Mouse (Mus musculus) lung, postnatal 10 days (tissue): ENCODE results near the gene Mustn1.

Experiments used
- DNase-seq: peaks from one replicate; pipeline ENCODE4 v3.0.0; 2021

Mustn1 gene

GRCm38 (mm10) chr14:30880251-30880650, 1.3 kb downstream of the Mustn1 start:
- DNase-seq, result no peak

DNA sequence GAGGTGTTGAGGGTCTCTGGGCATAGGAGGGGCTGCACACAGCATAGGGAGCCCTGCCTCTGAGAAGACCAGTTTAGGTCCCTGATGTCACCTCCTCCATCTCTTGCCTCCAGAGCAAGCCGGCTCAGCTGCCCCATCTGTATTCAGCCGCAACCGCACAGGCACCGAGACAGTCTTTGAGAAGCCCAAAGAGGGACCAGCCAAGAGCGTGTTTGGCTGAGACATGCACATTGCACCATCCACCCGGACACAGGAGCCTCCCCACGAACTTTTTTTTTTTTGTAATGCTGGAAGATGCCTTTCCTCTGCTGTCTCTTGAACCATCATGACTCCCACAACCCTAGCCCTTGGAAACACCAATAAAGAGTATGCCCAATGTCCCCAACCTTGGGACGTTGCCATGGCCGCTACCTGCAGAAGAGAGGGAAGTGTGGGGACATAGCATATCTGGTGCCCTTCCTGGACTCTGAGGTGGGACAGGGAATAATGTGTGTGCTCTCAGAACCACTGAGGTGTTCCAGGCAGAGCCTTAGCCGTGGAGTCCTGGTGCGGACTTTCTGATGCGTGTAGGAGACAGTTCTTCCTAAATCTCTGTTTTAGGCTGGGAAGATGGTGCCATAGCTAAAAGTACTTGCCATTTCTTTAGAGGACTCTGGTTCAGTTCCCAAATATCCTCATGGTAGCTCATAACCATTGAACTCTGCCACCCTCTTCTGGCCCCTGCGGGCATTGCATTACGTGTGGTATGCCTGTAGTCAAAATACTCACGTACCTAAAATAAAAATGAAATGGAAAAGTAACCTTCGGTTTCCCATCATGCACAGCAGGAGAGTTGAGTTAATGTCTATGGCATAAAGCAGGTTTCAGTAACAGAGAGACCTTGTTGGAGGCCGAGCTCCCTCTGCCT, 2.1 kb downstream of the Mustn1 start:
- DNase-seq, result peak; percentile 88

- DNase-seq, result no peak
Measured at GRCm38 (mm10) chr14:30881718-30882108, 2.7 kb downstream of the Mustn1 start.

- no peak for DNase-seq
Measured at GRCm38 (mm10) chr14:30885298-30885697, 6.3 kb downstream of the Mustn1 start.

DNA sequence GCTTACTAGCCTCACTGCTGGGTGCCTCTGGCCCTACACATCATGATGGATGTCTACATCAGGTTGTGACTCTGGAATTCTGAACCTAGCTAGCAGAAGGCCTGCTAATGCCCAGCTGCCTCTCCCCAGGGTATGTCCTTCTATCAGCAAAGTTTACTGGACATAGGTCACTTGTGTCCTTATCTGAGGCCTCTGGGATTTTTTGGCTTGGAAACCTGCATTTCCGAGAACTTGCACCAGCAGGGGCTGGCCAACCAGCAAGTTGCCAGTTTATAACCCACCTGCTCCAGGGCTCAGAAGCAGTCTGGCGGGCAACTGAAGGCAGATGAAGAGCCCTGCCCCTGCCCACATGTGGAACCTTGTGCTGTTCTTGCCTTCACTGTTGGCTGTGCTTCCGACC, 7.2 kb downstream of the Mustn1 start, which contains the start of gene Itih4:
Itih4 (plus strand) TSS at position 273 of the 400 bp plus-strand sequence.
- DNase-seq, result no peak

DNA sequence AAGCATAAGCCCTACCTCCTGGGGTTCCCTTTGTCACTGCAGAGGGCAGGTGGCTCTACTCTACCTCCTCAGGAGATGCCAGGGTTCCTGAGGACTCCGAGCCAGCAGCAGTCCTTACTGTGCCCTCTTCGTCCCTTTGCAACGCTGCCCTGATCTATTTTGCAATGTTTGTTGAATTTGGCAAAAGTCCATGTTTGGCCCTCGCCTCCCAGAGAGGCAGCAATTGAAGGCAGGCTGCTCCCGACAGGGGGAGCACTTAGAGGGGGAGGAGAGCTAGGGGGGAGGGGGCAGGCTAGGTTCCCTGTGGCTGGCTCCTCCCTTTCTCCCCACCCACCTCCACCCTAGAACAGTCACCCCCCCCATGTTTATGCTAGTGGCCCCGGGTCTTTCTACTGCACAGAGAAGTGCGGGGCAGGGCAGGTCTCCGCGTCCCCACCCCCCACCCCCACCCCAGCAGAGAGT, 9.3 kb downstream of the Mustn1 start:
- DNase-seq, result peak; percentile 91

- DNase-seq, result no peak
Measured at GRCm38 (mm10) chr14:30899972-30900371, 21.0 kb downstream of the Mustn1 start.

DNA sequence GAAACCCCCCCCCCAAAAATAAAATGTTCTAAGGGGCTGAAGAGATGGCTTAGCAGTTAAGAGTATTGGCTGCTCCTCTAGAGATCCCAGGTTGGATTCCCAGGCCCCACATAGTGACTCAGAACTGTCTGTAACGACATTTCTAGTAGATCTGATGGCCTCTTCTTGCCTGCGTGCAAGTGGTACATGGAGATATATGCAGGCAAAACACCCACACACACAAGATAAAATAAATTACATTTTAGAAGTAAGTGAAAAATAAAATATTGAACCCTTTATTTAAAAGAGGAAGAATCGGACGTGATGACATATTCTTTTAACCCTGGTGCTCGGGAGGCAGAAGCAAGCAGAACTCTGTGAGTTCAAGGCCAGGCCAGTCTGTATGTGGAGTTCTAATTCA, 23.6 kb downstream of the Mustn1 start:
- DNase-seq, result no peak

DNA sequence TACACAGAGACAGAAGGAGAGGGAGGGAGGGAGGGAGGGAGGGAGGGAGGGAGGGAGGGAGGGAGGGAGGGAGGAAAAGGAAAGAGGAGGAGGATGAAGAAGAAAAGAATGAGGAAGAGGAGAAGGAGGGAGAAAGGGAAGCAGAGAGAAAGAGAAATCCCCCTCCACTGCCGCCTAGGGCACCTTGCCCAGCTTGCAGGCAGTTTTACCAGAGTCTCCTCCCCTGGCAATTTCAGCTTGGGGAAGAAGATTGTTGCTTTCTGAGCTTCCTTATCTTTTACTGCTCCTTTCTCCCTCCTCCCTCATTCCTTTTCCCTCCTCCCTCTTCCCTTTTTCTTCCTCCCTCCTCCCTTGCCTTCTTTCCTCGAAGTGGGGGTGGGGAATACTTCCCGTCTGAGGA, 24.0 kb downstream of the Mustn1 start:
- no peak for DNase-seq

DNA sequence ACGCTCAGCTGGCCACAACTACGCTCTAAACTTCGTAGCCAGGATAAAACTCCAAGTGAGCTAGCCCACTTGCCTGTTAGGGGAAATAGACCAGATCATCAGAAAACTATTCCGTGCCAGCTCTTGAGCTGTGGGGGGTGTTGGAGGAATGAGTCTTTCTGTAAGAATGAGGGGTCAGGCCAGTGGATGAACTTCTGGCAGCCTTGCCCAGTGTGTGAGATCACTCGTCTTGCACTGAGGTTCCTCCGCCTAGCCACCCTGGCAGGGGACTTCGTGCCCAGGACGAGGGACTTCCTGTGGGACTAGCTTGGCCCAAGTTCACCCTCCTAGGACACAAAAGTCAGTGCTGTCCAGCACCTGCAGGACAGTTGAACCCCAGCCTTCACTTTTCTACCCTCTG, 25.3 kb downstream of the Mustn1 start:
- DNase-seq, result peak; percentile 70

- DNase-seq, result peak; percentile 82
Measured at GRCm38 (mm10) chr14:30906001-30906400, 27.0 kb downstream of the Mustn1 start.

DNA sequence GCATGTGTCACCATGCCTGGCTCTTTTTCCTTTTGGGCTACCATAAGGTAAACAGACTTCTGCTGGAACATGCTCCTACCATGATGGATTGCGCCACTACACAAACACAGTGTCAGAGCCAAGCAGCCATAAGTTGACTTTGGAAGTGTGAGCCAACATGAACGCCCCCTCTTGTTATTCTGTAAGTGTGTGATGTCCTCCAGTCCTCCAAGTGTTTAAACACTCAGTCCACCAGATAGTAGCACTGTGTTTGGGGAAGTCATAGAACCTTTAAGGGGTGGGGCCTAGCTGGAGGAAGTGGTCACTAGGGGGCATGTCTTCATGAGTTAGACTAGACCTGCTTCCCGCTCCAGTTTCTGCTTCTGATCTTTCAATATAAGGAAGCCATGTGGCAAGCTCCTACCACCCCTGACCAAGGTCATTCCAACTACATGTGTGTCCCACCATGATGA, 28.8 kb downstream of the Mustn1 start:
- peak; percentile 86 for DNase-seq

DNA sequence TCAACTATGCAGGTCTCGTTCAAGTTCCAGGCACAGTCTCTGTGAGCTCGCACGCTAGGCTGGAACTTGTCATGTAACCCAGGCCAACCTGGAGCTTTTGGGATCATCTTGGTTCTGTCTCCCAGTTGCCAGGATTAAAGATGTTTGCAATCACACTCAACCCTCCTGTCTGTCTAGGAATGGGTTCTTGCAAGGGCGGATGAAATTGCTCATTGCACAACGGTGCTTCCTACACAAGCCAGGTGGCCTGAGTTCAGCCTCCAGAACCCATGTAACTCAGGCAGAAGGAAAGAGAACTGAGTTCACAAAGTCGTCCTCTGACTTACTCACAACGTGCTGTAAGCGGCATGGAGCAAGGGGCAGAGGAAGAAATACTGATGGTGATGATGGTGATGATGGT, 32.1 kb downstream of the Mustn1 start:
- no peak for DNase-seq

GRCm38 (mm10) chr14:30912641-30913040, 33.6 kb downstream of the Mustn1 start:
- no peak for DNase-seq

- DNase-seq, result peak; percentile 61
Measured at GRCm38 (mm10) chr14:30913404-30913803, 34.4 kb downstream of the Mustn1 start.

- DNase-seq, result peak; percentile 30
Measured at GRCm38 (mm10) chr14:30916516-30916915, 37.5 kb downstream of the Mustn1 start.

GRCm38 (mm10) chr14:30922053-30922670, 43.2 kb downstream of the Mustn1 start:
- DNase-seq, result peak; percentile 28

DNA sequence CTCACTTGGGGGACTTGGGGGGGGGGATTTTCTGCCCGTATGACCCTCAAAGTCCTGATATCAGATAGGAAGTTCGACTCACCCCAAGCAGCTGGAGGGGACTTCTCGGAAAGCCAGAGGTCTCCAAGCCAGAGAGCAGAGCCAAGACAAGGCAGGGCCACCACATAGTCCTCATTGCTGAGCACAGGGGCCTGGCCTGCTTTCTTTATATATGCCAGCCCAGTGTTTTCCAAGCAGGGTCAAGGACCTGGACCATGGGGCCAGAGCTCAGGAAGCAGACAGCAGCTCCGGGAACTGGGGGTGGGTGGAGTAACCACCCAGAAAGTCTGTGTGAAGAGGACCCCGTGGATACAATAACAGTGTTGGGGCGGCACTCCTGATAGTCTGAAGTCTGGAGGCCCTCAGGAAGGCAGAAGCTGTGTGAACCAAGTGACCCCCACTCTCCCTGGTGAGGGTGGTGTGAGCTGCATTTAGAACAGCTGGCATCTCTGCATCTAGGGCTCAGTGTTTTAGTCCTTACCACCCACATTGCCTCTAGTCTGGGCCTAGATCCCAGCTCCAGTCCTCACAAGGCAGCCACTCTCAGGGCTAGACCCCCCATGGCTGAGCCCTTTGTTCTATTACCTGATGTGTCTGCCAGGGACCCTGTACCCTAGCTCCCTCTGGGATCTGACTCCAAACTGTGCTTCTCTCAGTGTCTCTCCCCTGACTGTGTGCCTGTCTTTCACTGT, 44.5 kb downstream of the Mustn1 start, which contains the start of gene Itih3:
Itih3 (minus strand) TSS at position 386 of the 731 bp plus-strand sequence.
- peak; percentile 19 for DNase-seq

DNA sequence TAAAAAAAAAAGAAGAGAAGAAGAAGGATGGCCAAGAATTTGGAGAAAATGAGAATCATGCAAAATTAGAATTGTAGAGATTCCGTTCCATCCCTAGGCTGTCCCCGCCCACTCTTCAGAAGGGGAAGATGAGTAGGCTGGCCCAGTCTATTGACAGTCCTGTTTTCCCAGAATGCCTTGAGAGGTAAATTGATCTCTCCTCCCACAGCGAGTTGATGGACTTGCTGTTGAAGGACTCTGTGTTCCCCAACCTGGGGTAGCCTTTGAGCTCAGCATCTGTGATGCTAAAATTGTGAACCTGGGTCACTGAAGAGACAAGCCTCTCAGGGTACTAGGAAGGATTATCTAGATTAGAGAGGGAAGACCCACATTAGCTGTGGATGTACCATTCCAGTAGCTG, 46.5 kb downstream of the Mustn1 start:
- DNase-seq, result no peak

- no peak for DNase-seq
Measured at GRCm38 (mm10) chr14:30930386-30930785, 51.4 kb downstream of the Mustn1 start.
